Mouse (Mus musculus): ENCODE data around the gene Mcf2.

- TF ChIP-seq EP300 (IDR thresholded peaks at IDR 0.05; ENCODE audit: insufficient read depth, low read depth, low read length) (no peak), POLR2A (IDR thresholded peaks at IDR 0.05; ENCODE audit: insufficient read depth, low read depth, low read length) (no peak), CTCF (IDR thresholded peaks at IDR 0.05) (no peak)
These were observed 9.4 kb downstream of the Mcf2 start for GRCm38 (mm10) chrX:60169511-60169910.

All from heart, adult 2 months (tissue).